Mouse (Mus musculus) lung, adult 2 months (tissue): ENCODE data around the gene Hspa12b.

Experiments
- CTCF ChIP-seq: fragments of 200-500 bp; IDR thresholded peaks from 2 replicates; pipeline ENCODE4 v1.5.1; 2011; ENCODE audit warnings: mild to moderate bottlenecking, low read length, control low read depth; ENCODE audit not compliant: insufficient read depth
- POLR2A ChIP-seq: fragments of 200-500 bp; IDR thresholded peaks from 2 replicates; pipeline ENCODE4 v1.6.1; 2011; ENCODE audit warnings: low read depth, mild to moderate bottlenecking, control low read depth, low read length, borderline replicate concordance; ENCODE audit errors: extremely low read depth

GRCm38 (mm10) chr2:131146193-131147042 lies 19.3 kb downstream of the Hspa12b start:
- TF ChIP-seq POLR2A, result no peak; the same call in 1 of the 2 replicates
- no peak for TF ChIP-seq CTCF
